Mouse (Mus musculus): ENCODE measurements around the gene Eif2s3x. TPM values are rescaled to one million over a fixed set of nuclear protein-coding genes. Genes with fewer than 3 reads are reported as not detected.
"Not testable (repeated sequence)": the region's sequence is repeated elsewhere in the genome, so short reads cannot be mapped to it uniquely, and the experiment has no call there.

Gene Eif2s3x
- polyA plus RNA-seq, 1 experiment from 2014 or later: 126 TPM

GRCm38 (mm10) chrX:94197789-94198188 lies 14.9 kb downstream of the Eif2s3x start:
- Histone ChIP-seq H3K27ac (ENCODE audit: low read depth, low read length) (no peak overlapping the region), H3K9ac (ENCODE audit: low read length) (no peak overlapping the region), H3K4me2 (no peak overlapping the region), H3K27me3 (ENCODE audit: control insufficient read depth, insufficient read depth, low read length) (no peaks in the 10 kb centered on the region), H3K4me1 (ENCODE audit: control insufficient read depth, insufficient read depth, low read length) (no peaks in the 10 kb centered on the region), H3K9me3 (ENCODE audit: control insufficient read depth, low read length) (no peaks in the 10 kb centered on the region), H3K4me3 (ENCODE audit: low read depth, low read length) (no peak overlapping the region), H3K36me3 (ENCODE audit: control insufficient read depth, insufficient read depth, low read length) (peaks cover 17% of the 10 kb centered on the region; the same call in 1 of the 2 replicates)
- ATAC-seq (ENCODE audit: low FRiP score): no peak
- no peak for DNase-seq (ENCODE audit: low spot score, missing footprints)
- WGBS: 75% methylated on average over 5 of the region's 5 CpGs

GRCm38 (mm10) chrX:94193901-94194300 lies 18.8 kb downstream of the Eif2s3x start:
- H3K9me3 ChIP-seq (ENCODE audit: control insufficient read depth, low read length); H3K4me3 ChIP-seq (ENCODE audit: low read depth, low read length); H3K27me3 ChIP-seq (ENCODE audit: control insufficient read depth, insufficient read depth, low read length); H3K4me2 ChIP-seq; ATAC-seq (ENCODE audit: low FRiP score); H3K27ac ChIP-seq (ENCODE audit: low read depth, low read length); H3K9ac ChIP-seq (ENCODE audit: low read length); H3K4me1 ChIP-seq (ENCODE audit: control insufficient read depth, insufficient read depth, low read length); DNase-seq (ENCODE audit: low spot score, missing footprints): not testable (repeated sequence)
- WGBS: 70% methylated on average over 4 of the region's 4 CpGs
- peaks cover 12% of the 10 kb centered on the region; the same call in 1 of the 2 replicates for H3K36me3 ChIP-seq (ENCODE audit: control insufficient read depth, insufficient read depth, low read length)

- Histone ChIP-seq H3K27me3 (ENCODE audit: control insufficient read depth, insufficient read depth, low read length) (peaks cover 20% of the 10 kb centered on the region), H3K36me3 (ENCODE audit: control insufficient read depth, insufficient read depth, low read length) (no peaks in the 10 kb centered on the region), H3K4me3 (ENCODE audit: low read depth, low read length) (no peak overlapping the region), H3K9me3 (ENCODE audit: control insufficient read depth, low read length) (no peaks in the 10 kb centered on the region), H3K27ac (ENCODE audit: low read depth, low read length) (no peak overlapping the region), H3K9ac (ENCODE audit: low read length) (no peak overlapping the region), H3K4me2 (no peak overlapping the region), H3K4me1 (ENCODE audit: control insufficient read depth, insufficient read depth, low read length) (no peaks in the 10 kb centered on the region)
- WGBS: 50% methylated on average over 1 of the region's 1 CpGs
- DNase-seq (ENCODE audit: low spot score, missing footprints) (no peak), ATAC-seq (ENCODE audit: low FRiP score) (0 out of 2 replicates have a peak, but pooled peaks have one; percentile 33)
Measured at GRCm38 (mm10) chrX:94185156-94185555, 27.5 kb downstream of the Eif2s3x start.

GRCm38 (mm10) chrX:94183814-94184213 lies 28.8 kb downstream of the Eif2s3x start:
- no peak for DNase-seq (ENCODE audit: low spot score, missing footprints)
- WGBS: 24% methylated on average over 2 of the region's 3 CpGs
- Histone ChIP-seq H3K4me2 (no peak overlapping the region), H3K27me3 (ENCODE audit: control insufficient read depth, insufficient read depth, low read length) (peaks cover 22% of the 10 kb centered on the region), H3K9ac (ENCODE audit: low read length) (no peak overlapping the region), H3K36me3 (ENCODE audit: control insufficient read depth, insufficient read depth, low read length) (no peaks in the 10 kb centered on the region), H3K27ac (ENCODE audit: low read depth, low read length) (no peak overlapping the region), H3K4me1 (ENCODE audit: control insufficient read depth, insufficient read depth, low read length) (no peaks in the 10 kb centered on the region), H3K9me3 (ENCODE audit: control insufficient read depth, low read length) (no peaks in the 10 kb centered on the region), H3K4me3 (ENCODE audit: low read depth, low read length) (no peak overlapping the region)
- ATAC-seq (ENCODE audit: low FRiP score): no peak

GRCm38 (mm10) chrX:94177715-94178340 lies 34.8 kb downstream of the Eif2s3x start:
- peaks cover 34% of the 10 kb centered on the region for H3K27me3 ChIP-seq (ENCODE audit: control insufficient read depth, insufficient read depth, low read length)
- peak overlapping the region; percentile 51 for H3K4me2 ChIP-seq
- DNase-seq (ENCODE audit: low spot score, missing footprints): peak; percentile 98
- ATAC-seq (ENCODE audit: low FRiP score): peak; percentile 100
- H3K27ac ChIP-seq (ENCODE audit: low read depth, low read length): peak overlapping the region; percentile 94
- H3K9me3 ChIP-seq (ENCODE audit: control insufficient read depth, low read length): no peaks in the 10 kb centered on the region
- H3K4me1 ChIP-seq (ENCODE audit: control insufficient read depth, insufficient read depth, low read length): no peaks in the 10 kb centered on the region
- peak overlapping the region; percentile 63 for H3K9ac ChIP-seq (ENCODE audit: low read length)
- H3K4me3 ChIP-seq (ENCODE audit: low read depth, low read length): peak overlapping the region; percentile 44
- H3K36me3 ChIP-seq (ENCODE audit: control insufficient read depth, insufficient read depth, low read length): no peaks in the 10 kb centered on the region
- WGBS: under 1% methylated on average over 54 of the region's 55 CpGs

- Histone ChIP-seq H3K9ac (ENCODE audit: low read length) (no peak overlapping the region), H3K4me2 (no peak overlapping the region), H3K27me3 (ENCODE audit: control insufficient read depth, insufficient read depth, low read length) (peaks cover 44% of the 10 kb centered on the region), H3K4me1 (ENCODE audit: control insufficient read depth, insufficient read depth, low read length) (no peaks in the 10 kb centered on the region), H3K9me3 (ENCODE audit: control insufficient read depth, low read length) (no peaks in the 10 kb centered on the region), H3K4me3 (ENCODE audit: low read depth, low read length) (no peak overlapping the region), H3K27ac (ENCODE audit: low read depth, low read length) (no peak overlapping the region), H3K36me3 (ENCODE audit: control insufficient read depth, insufficient read depth, low read length) (no peaks in the 10 kb centered on the region)
- no peak for ATAC-seq (ENCODE audit: low FRiP score)
- no peak for DNase-seq (ENCODE audit: low spot score, missing footprints)
- 84% methylated on average over 6 of the region's 6 CpGs for WGBS
Measured at GRCm38 (mm10) chrX:94169348-94169747, 43.3 kb downstream of the Eif2s3x start.

GRCm38 (mm10) chrX:94152251-94152830 lies 60.3 kb downstream of the Eif2s3x start:
- Histone ChIP-seq H3K36me3 (ENCODE audit: control insufficient read depth, insufficient read depth, low read length) (no peaks in the 10 kb centered on the region), H3K4me3 (ENCODE audit: low read depth, low read length) (no peak overlapping the region), H3K27me3 (ENCODE audit: control insufficient read depth, insufficient read depth, low read length) (peaks cover 68% of the 10 kb centered on the region), H3K4me1 (ENCODE audit: control insufficient read depth, insufficient read depth, low read length) (no peaks in the 10 kb centered on the region), H3K4me2 (no peak overlapping the region), H3K9ac (ENCODE audit: low read length) (no peak overlapping the region), H3K9me3 (ENCODE audit: control insufficient read depth, low read length) (no peaks in the 10 kb centered on the region), H3K27ac (ENCODE audit: low read depth, low read length) (no peak overlapping the region)
- 35% methylated on average over 11 of the region's 11 CpGs for WGBS
- DNase-seq (ENCODE audit: low spot score, missing footprints): no peak
- ATAC-seq (ENCODE audit: low FRiP score): no peak

- Histone ChIP-seq H3K36me3 (ENCODE audit: control insufficient read depth, insufficient read depth, low read length) (no peaks in the 10 kb centered on the region), H3K27ac (ENCODE audit: low read depth, low read length) (no peak overlapping the region), H3K4me2 (no peak overlapping the region), H3K9me3 (ENCODE audit: control insufficient read depth, low read length) (no peaks in the 10 kb centered on the region), H3K4me1 (ENCODE audit: control insufficient read depth, insufficient read depth, low read length) (no peaks in the 10 kb centered on the region), H3K27me3 (ENCODE audit: control insufficient read depth, insufficient read depth, low read length) (peaks cover 74% of the 10 kb centered on the region), H3K4me3 (ENCODE audit: low read depth, low read length) (no peak overlapping the region), H3K9ac (ENCODE audit: low read length) (no peak overlapping the region)
- 79% methylated on average over 19 of the region's 19 CpGs for WGBS
- ATAC-seq (ENCODE audit: low FRiP score) (no peak), DNase-seq (ENCODE audit: low spot score, missing footprints) (no peak)
Measured at GRCm38 (mm10) chrX:94150471-94150870, 62.2 kb downstream of the Eif2s3x start.

- no peaks in the 10 kb centered on the region for H3K4me1 ChIP-seq (ENCODE audit: control insufficient read depth, insufficient read depth, low read length)
- peaks cover 55% of the 10 kb centered on the region for H3K27me3 ChIP-seq (ENCODE audit: control insufficient read depth, insufficient read depth, low read length)
- DNase-seq (ENCODE audit: low spot score, missing footprints) (no peak), ATAC-seq (ENCODE audit: low FRiP score) (no peak)
- H3K27ac ChIP-seq (ENCODE audit: low read depth, low read length): no peak overlapping the region
- H3K9ac ChIP-seq (ENCODE audit: low read length): no peak overlapping the region
- 81% methylated on average over 7 of the region's 7 CpGs for WGBS
- no peaks in the 10 kb centered on the region for H3K36me3 ChIP-seq (ENCODE audit: control insufficient read depth, insufficient read depth, low read length)
- no peak overlapping the region for H3K4me3 ChIP-seq (ENCODE audit: low read depth, low read length)
- H3K9me3 ChIP-seq (ENCODE audit: control insufficient read depth, low read length): no peaks in the 10 kb centered on the region
- H3K4me2 ChIP-seq: no peak overlapping the region
Measured at GRCm38 (mm10) chrX:94142004-94142771, 70.5 kb downstream of the Eif2s3x start.
